Mouse (Mus musculus): ENCODE data around the gene Pkhd1.

DNA sequence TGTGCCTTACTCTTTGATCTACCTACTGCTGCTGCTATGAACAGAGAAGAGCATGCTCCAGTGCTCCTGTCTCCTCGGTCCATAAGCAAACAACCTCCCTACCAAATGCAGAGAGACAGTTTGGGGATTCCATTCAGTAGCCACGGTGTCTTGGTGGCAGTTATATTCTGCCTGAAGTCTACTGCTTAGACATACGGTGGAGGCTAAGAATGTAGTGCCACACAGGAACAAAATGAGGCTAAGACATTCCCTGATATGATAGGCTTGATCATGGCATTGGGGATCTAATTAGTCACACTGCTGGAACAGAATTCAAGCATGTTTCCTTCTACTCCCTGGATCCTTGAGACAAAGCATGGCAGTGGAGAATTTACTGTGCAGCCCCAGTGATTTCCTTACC lies 48.4 kb downstream of the Pkhd1 start:
- TF ChIP-seq POLR2A (IDR thresholded peaks at IDR 0.05; ENCODE audit: borderline replicate concordance, extremely low read depth, insufficient read depth, insufficient read length, poor library complexity, severe bottlenecking) (no peak), CTCF (IDR thresholded peaks at IDR 0.05; ENCODE audit: borderline replicate concordance, extremely low read depth, insufficient read depth, insufficient read length) (no peak)
